Mouse (Mus musculus) intestine, embryonic 14.5 days (tissue): ENCODE results near the gene Sec14l3. TPM values are rescaled to one million over a fixed set of nuclear protein-coding genes. Genes with fewer than 3 reads are reported as not detected.
"Not testable (repeated sequence)": the region's sequence is repeated elsewhere in the genome, so short reads cannot be mapped to it uniquely, and the experiment has no call there.

Experiments
- ATAC-seq: fragments of 200-750 bp; cut with Nextera tagmentation; replicated peaks from 2 replicates; pipeline ENCODE4 v1.8.0; 2017; ENCODE audit warnings: low read depth, moderate number of reproducible peaks, moderate TSS enrichment, moderate library complexity; ENCODE audit not compliant: low FRiP score, low TSS enrichment
- DNase-seq: peaks from one replicate; pipeline ENCODE4 v3.0.0-alpha.2; 2018; ENCODE audit warnings: low spot score
- H3K27ac ChIP-seq: fragments of 300-500 bp; sonication (generic); 2 replicates; pipeline ENCODE4 v1.5.1; 2014; ENCODE audit warnings: low read depth, mild to moderate bottlenecking, control low read depth
- H3K27me3 ChIP-seq: fragments of 300-500 bp; sonication (generic); replicated peaks from 2 replicates; pipeline ENCODE4 v1.6.1; 2014; ENCODE audit warnings: low read length, control low read depth; ENCODE audit not compliant: control insufficient read depth, insufficient read depth
- H3K36me3 ChIP-seq: fragments of 300-500 bp; sonication (generic); 2 replicates; pipeline ENCODE4 v1.6.1; 2014; ENCODE audit warnings: low read length, control low read depth; ENCODE audit not compliant: control insufficient read depth, insufficient read depth
- H3K4me1 ChIP-seq: fragments of 300-500 bp; sonication (generic); replicated peaks from 2 replicates; pipeline ENCODE4 v1.6.1; 2014; ENCODE audit warnings: low read length, control low read depth, mixed read lengths; ENCODE audit not compliant: control insufficient read depth, insufficient read depth
- H3K4me2 ChIP-seq: fragments of 300-500 bp; sonication (generic); 2 replicates; pipeline ENCODE4 v1.6.1; 2014; ENCODE audit warnings: low read length
- H3K4me3 ChIP-seq: fragments of 300-500 bp; sonication (generic); 2 replicates; pipeline ENCODE4 v1.5.1; 2014; ENCODE audit warnings: low read depth, low read length, control low read depth, mixed read lengths
- H3K9ac ChIP-seq: fragments of 300-500 bp; sonication (generic); 2 replicates; pipeline ENCODE4 v1.6.1; 2014; ENCODE audit warnings: mild to moderate bottlenecking, low read length
- H3K9me3 ChIP-seq: fragments of 300-500 bp; sonication (generic); 2 replicates; pipeline ENCODE4 v1.6.1; 2016; ENCODE audit warnings: low read length, control low read depth; ENCODE audit not compliant: control insufficient read depth
- WGBS: fragments of 180-500 bp; shearing (Covaris S2); extraction: QIAGEN DNeasy Blood & Tissue Kit; methylation state at CpG from one replicate; pipeline ENCODE4 v1.1.7; 2014; 5-methylcytosine and 5-hydroxymethylcytosine counted together
- polyA plus RNA-seq: library from polyadenylated mRNA; unstranded; fragments of >200 nt; fragmentation: Nextera tagmentation; extraction: Ambion mirVana; gene quantifications from 2 replicates; pipeline ENCODE4 v1.2.1, GENCODE M21; 2014

Gene Sec14l3
- not detected in 2 replicates for polyA plus RNA-seq

- no peak within 1 kb of the TSS for H3K4me2 ChIP-seq
- 50% methylated on average over 5 of the region's 5 CpGs for WGBS
- no peaks in the 10 kb centered on the region for H3K4me1 ChIP-seq
- ATAC-seq (no peak), DNase-seq (no peak)
- no peak within 1 kb of the TSS for H3K27ac ChIP-seq
- H3K9ac ChIP-seq, result no peak within 1 kb of the TSS
- no peaks in the 10 kb centered on the region for H3K36me3 ChIP-seq
- H3K27me3 ChIP-seq, result no peaks in the 10 kb centered on the region
- no peaks in the 10 kb centered on the region for H3K9me3 ChIP-seq
- H3K4me3 ChIP-seq, result no peak within 1 kb of the TSS
Observed at GRCm38 (mm10) chr11:4064627-4065122, at the start of gene Sec14l3. Sec14l3 (plus strand) TSS chr11:4064841.

GRCm38 (mm10) chr11:4015796-4016195, 48.8 kb upstream of the Sec14l3 start:
- 91% methylated on average over 14 of the region's 14 CpGs for WGBS
- not testable (repeated sequence) for ATAC-seq, H3K36me3 ChIP-seq, H3K27me3 ChIP-seq, H3K9ac ChIP-seq, H3K4me3 ChIP-seq, H3K4me2 ChIP-seq, H3K9me3 ChIP-seq, H3K4me1 ChIP-seq, DNase-seq, H3K27ac ChIP-seq

GRCm38 (mm10) chr11:4022111-4022510, 42.5 kb upstream of the Sec14l3 start:
- not testable (repeated sequence) for H3K27ac ChIP-seq, H3K36me3 ChIP-seq, H3K27me3 ChIP-seq, H3K4me2 ChIP-seq, H3K4me1 ChIP-seq, H3K9me3 ChIP-seq, H3K9ac ChIP-seq, ATAC-seq, H3K4me3 ChIP-seq, DNase-seq
- WGBS, result 84% methylated on average over 13 of the region's 13 CpGs

GRCm38 (mm10) chr11:4023321-4023720, 41.3 kb upstream of the Sec14l3 start:
- H3K27ac ChIP-seq, result no peak overlapping the region
- DNase-seq (no peak), ATAC-seq (no peak)
- no peak overlapping the region for H3K4me2 ChIP-seq
- no peaks in the 10 kb centered on the region for H3K36me3 ChIP-seq
- no peak overlapping the region for H3K4me3 ChIP-seq
- H3K27me3 ChIP-seq, result no peaks in the 10 kb centered on the region
- H3K9ac ChIP-seq, result no peak overlapping the region
- H3K9me3 ChIP-seq, result no peaks in the 10 kb centered on the region
- 71% methylated on average over 2 of the region's 2 CpGs for WGBS
- no peaks in the 10 kb centered on the region for H3K4me1 ChIP-seq

GRCm38 (mm10) chr11:4027066-4027465, 37.6 kb upstream of the Sec14l3 start:
- Histone ChIP-seq H3K4me1 (no peaks in the 10 kb centered on the region), H3K9ac (no peak overlapping the region)
- WGBS, result 72% methylated on average over 8 of the region's 8 CpGs

GRCm38 (mm10) chr11:4027561-4028334, 36.9 kb upstream of the Sec14l3 start:
- Histone ChIP-seq H3K36me3 (no peaks in the 10 kb centered on the region), H3K27me3 (0 out of 2 replicates have a peak, but pooled peaks cover 14% of the 10 kb centered on the region), H3K4me1 (no peaks in the 10 kb centered on the region), H3K27ac (no peak overlapping the region), H3K9ac (no peak overlapping the region), H3K4me2 (no peak overlapping the region), H3K9me3 (no peaks in the 10 kb centered on the region), H3K4me3 (no peak overlapping the region)
- 68% methylated on average over 9 of the region's 9 CpGs for WGBS
- no peak for ATAC-seq
- no peak for DNase-seq

More at GRCm38 (mm10) chr11:4027066-4027465, 37.6 kb upstream of the Sec14l3 start:
- no peak for ATAC-seq
- H3K9me3 ChIP-seq, result no peaks in the 10 kb centered on the region
- no peak overlapping the region for H3K27ac ChIP-seq
- DNase-seq, result no peak
- no peak overlapping the region for H3K4me3 ChIP-seq
- H3K36me3 ChIP-seq, result no peaks in the 10 kb centered on the region
- no peak overlapping the region for H3K4me2 ChIP-seq
- H3K27me3 ChIP-seq, result 0 out of 2 replicates have a peak, but pooled peaks cover 9% of the 10 kb centered on the region

GRCm38 (mm10) chr11:4029343-4029742, 35.3 kb upstream of the Sec14l3 start:
- DNase-seq, result no peak
- 0 out of 2 replicates have a peak, but pooled peaks cover 14% of the 10 kb centered on the region for H3K27me3 ChIP-seq
- no peak overlapping the region for H3K9ac ChIP-seq
- H3K4me1 ChIP-seq, result no peaks in the 10 kb centered on the region
- no peak overlapping the region for H3K4me2 ChIP-seq
- H3K36me3 ChIP-seq, result no peaks in the 10 kb centered on the region
- H3K9me3 ChIP-seq, result no peaks in the 10 kb centered on the region
- H3K4me3 ChIP-seq, result no peak overlapping the region
- 62% methylated on average over 4 of the region's 4 CpGs for WGBS
- no peak for ATAC-seq
- no peak overlapping the region for H3K27ac ChIP-seq

- Histone ChIP-seq H3K36me3 (no peaks in the 10 kb centered on the region), H3K9me3 (no peaks in the 10 kb centered on the region), H3K4me3 (no peak within 1 kb of the TSS), H3K27me3 (0 out of 2 replicates have a peak, but pooled peaks cover 14% of the 10 kb centered on the region), H3K27ac (no peak within 1 kb of the TSS), H3K9ac (no peak within 1 kb of the TSS), H3K4me1 (no peaks in the 10 kb centered on the region), H3K4me2 (no peak within 1 kb of the TSS)
- WGBS, result 31% methylated on average over 16 of the region's 16 CpGs
- ATAC-seq (0 out of 2 replicates have a peak, but pooled peaks have one; percentile 15), DNase-seq (no peak)
Observed at GRCm38 (mm10) chr11:4031126-4031941, 33.3 kb upstream of the Sec14l3 start, which contains the start of gene Sec14l4. Sec14l4 (plus strand) TSS chr11:4031462.
